Mouse (Mus musculus) urinary bladder, postnatal 25 days (tissue): Measurements from ENCODE around the gene Slit1.
A peak's percentile ranks its signal among the peaks of the same experiment; 100 is the strongest.

Experiments used
- DNase-seq: peaks from one replicate; pipeline ENCODE4 v3.0.0; 2022; ENCODE audit warnings: low spot score

Gene Slit1

GRCm38 (mm10) chr19:41688251-41688650 is 55.2 kb downstream of the Slit1 start:
- no peak for DNase-seq

- no peak for DNase-seq
These were observed 55.6 kb downstream of the Slit1 start for GRCm38 (mm10) chr19:41687836-41688235.

GRCm38 (mm10) chr19:41686194-41686593 is 57.3 kb downstream of the Slit1 start:
- no peak for DNase-seq

GRCm38 (mm10) chr19:41685453-41686086 is 57.9 kb downstream of the Slit1 start:
- DNase-seq = no peak

GRCm38 (mm10) chr19:41684874-41685273 is 58.6 kb downstream of the Slit1 start:
- DNase-seq = no peak

GRCm38 (mm10) chr19:41683951-41684350 is 59.5 kb downstream of the Slit1 start:
- no peak for DNase-seq

GRCm38 (mm10) chr19:41680267-41680666 is 63.2 kb downstream of the Slit1 start:
- DNase-seq = no peak

- no peak for DNase-seq
These were observed 64.4 kb downstream of the Slit1 start for GRCm38 (mm10) chr19:41679028-41679427.

- no peak for DNase-seq
These were observed 65.9 kb downstream of the Slit1 start for GRCm38 (mm10) chr19:41677575-41677974.

GRCm38 (mm10) chr19:41675583-41675982 is 67.9 kb downstream of the Slit1 start:
- DNase-seq = no peak

- DNase-seq = no peak
These were observed 69.1 kb downstream of the Slit1 start for GRCm38 (mm10) chr19:41674366-41674765.

- no peak for DNase-seq
These were observed 70.6 kb downstream of the Slit1 start for GRCm38 (mm10) chr19:41672836-41673235.

GRCm38 (mm10) chr19:41670931-41671330 is 72.5 kb downstream of the Slit1 start:
- DNase-seq = no peak

GRCm38 (mm10) chr19:41670473-41670872 is 73.0 kb downstream of the Slit1 start:
- DNase-seq = no peak

- DNase-seq = no peak
These were observed 73.6 kb downstream of the Slit1 start for GRCm38 (mm10) chr19:41669747-41670342.

GRCm38 (mm10) chr19:41667591-41667990 is 75.9 kb downstream of the Slit1 start:
- no peak for DNase-seq

- DNase-seq = no peak
These were observed 77.5 kb downstream of the Slit1 start for GRCm38 (mm10) chr19:41665941-41666340.

- DNase-seq = no peak
These were observed 79.8 kb downstream of the Slit1 start for GRCm38 (mm10) chr19:41663506-41664242.

- DNase-seq = no peak
These were observed 82.0 kb downstream of the Slit1 start for GRCm38 (mm10) chr19:41661466-41661865.

GRCm38 (mm10) chr19:41660999-41661374 is 82.5 kb downstream of the Slit1 start:
- peak; percentile 25 for DNase-seq

- DNase-seq = no peak
These were observed 83.0 kb downstream of the Slit1 start for GRCm38 (mm10) chr19:41660294-41660998.

GRCm38 (mm10) chr19:41657446-41657845 is 86.0 kb downstream of the Slit1 start:
- DNase-seq = no peak

- no peak for DNase-seq
These were observed 86.8 kb downstream of the Slit1 start for GRCm38 (mm10) chr19:41656671-41657070.
